Mouse (Mus musculus) embryonic fibroblast, embryonic 13.5 days (primary cell): ENCODE data around the gene Cry2.

Experiments
- CTCF ChIP-seq: IDR thresholded peaks from 2 replicates; pipeline ENCODE4 v1.5.1; 2011; ENCODE audit warnings: mild to moderate bottlenecking, control low read depth, low read length, moderate library complexity, borderline replicate concordance; ENCODE audit not compliant: insufficient read depth
- POLR2A ChIP-seq: IDR thresholded peaks from 2 replicates; pipeline ENCODE4 v1.6.1; 2011; ENCODE audit warnings: low read depth, mild to moderate bottlenecking, control low read depth, low read length, moderate library complexity

- TF ChIP-seq CTCF: no peak
- TF ChIP-seq POLR2A: no peak
Observed at GRCm38 (mm10) chr2:92364086-92364485, 69.8 kb downstream of the Cry2 start.
